Mouse (Mus musculus): ENCODE data around the gene Glul. TPM values are rescaled to one million over a fixed set of nuclear protein-coding genes. Genes with fewer than 3 reads are reported as not detected.

Glul gene
- polyA plus RNA-seq, 1 experiment from 2014 or later: 177 TPM

GRCm38 (mm10) chr1:153898989-153899730 is 584 bp upstream of the Glul start:
- WGBS: 17% methylated on average over 22 of the region's 22 CpGs
- H3K4me1 ChIP-seq (replicated peaks): peaks cover 41% of the 10 kb centered on the region
- peak overlapping the region; percentile 96 for H3K27ac ChIP-seq (replicated peaks)
- 0 out of 2 replicates have a peak, but pooled peaks cover 5% of the 10 kb centered on the region for H3K27me3 ChIP-seq
- no peaks in the 10 kb centered on the region for H3K9me3 ChIP-seq
- H3K9ac ChIP-seq: peak overlapping the region; percentile 89
- peak overlapping the region; percentile 92 for H3K4me2 ChIP-seq
- H3K36me3 ChIP-seq: peaks cover 14% of the 10 kb centered on the region
- ATAC-seq (ENCODE audit: low read depth): peak; percentile 75
- peak overlapping the region; percentile 67 for H3K4me3 ChIP-seq

GRCm38 (mm10) chr1:153900381-153900780 is 637 bp downstream of the Glul start:
- no peaks in the 10 kb centered on the region for H3K9me3 ChIP-seq
- H3K36me3 ChIP-seq: peaks cover 26% of the 10 kb centered on the region
- H3K27me3 ChIP-seq: no peaks in the 10 kb centered on the region
- peak overlapping the region; percentile 67 for H3K4me3 ChIP-seq
- peak; percentile 66 for ATAC-seq (ENCODE audit: low read depth)
- H3K9ac ChIP-seq: peak overlapping the region; percentile 89
- peak overlapping the region; percentile 92 for H3K4me2 ChIP-seq
- H3K4me1 ChIP-seq (replicated peaks): peaks cover 41% of the 10 kb centered on the region
- H3K27ac ChIP-seq (replicated peaks): peak overlapping the region; percentile 96
- WGBS: under 1% methylated on average over 36 of the region's 36 CpGs

GRCm38 (mm10) chr1:153900860-153901730 is 1.4 kb downstream of the Glul start:
- Histone ChIP-seq H3K27ac (replicated peaks) (peak overlapping the region; percentile 96), H3K9me3 (no peaks in the 10 kb centered on the region), H3K9ac (peak overlapping the region; percentile 89), H3K36me3 (peaks cover 33% of the 10 kb centered on the region), H3K4me2 (peak overlapping the region; percentile 92), H3K4me1 (replicated peaks) (peaks cover 41% of the 10 kb centered on the region), H3K27me3 (no peaks in the 10 kb centered on the region), H3K4me3 (peak overlapping the region; percentile 67)
- WGBS: 1% methylated on average over 25 of the region's 25 CpGs
- ATAC-seq (ENCODE audit: low read depth): no peak

- H3K27me3 ChIP-seq: no peaks in the 10 kb centered on the region
- H3K4me1 ChIP-seq (replicated peaks): peaks cover 41% of the 10 kb centered on the region
- peak overlapping the region; percentile 67 for H3K4me3 ChIP-seq
- WGBS: 43% methylated on average over 13 of the region's 13 CpGs
- no peaks in the 10 kb centered on the region for H3K9me3 ChIP-seq
- no peak overlapping the region for H3K27ac ChIP-seq (replicated peaks)
- peak overlapping the region; percentile 92 for H3K4me2 ChIP-seq
- ATAC-seq (ENCODE audit: low read depth): no peak
- H3K9ac ChIP-seq: 0 out of 2 replicates have a peak overlapping the region, but pooled peaks have one; percentile 34
- peaks cover 52% of the 10 kb centered on the region for H3K36me3 ChIP-seq
Observed at GRCm38 (mm10) chr1:153903006-153903405, 3.3 kb downstream of the Glul start.

GRCm38 (mm10) chr1:153904236-153904635 is 4.5 kb downstream of the Glul start:
- H3K9ac ChIP-seq: no peak overlapping the region
- WGBS: 97% methylated on average over 14 of the region's 14 CpGs
- peaks cover 65% of the 10 kb centered on the region for H3K36me3 ChIP-seq
- H3K27ac ChIP-seq (replicated peaks): no peak overlapping the region
- H3K4me2 ChIP-seq: no peak overlapping the region
- H3K9me3 ChIP-seq: no peaks in the 10 kb centered on the region
- H3K4me1 ChIP-seq (replicated peaks): peaks cover 31% of the 10 kb centered on the region
- H3K27me3 ChIP-seq: no peaks in the 10 kb centered on the region
- H3K4me3 ChIP-seq: no peak overlapping the region
- ATAC-seq (ENCODE audit: low read depth): no peak

- no peak overlapping the region for H3K9ac ChIP-seq
- no peak overlapping the region for H3K4me3 ChIP-seq
- 90% methylated on average over 3 of the region's 3 CpGs for WGBS
- H3K4me1 ChIP-seq (replicated peaks): peaks cover 31% of the 10 kb centered on the region
- no peak for ATAC-seq (ENCODE audit: low read depth)
- H3K27ac ChIP-seq (replicated peaks): no peak overlapping the region
- H3K36me3 ChIP-seq: peaks cover 80% of the 10 kb centered on the region
- no peaks in the 10 kb centered on the region for H3K27me3 ChIP-seq
- no peak overlapping the region for H3K4me2 ChIP-seq
- no peaks in the 10 kb centered on the region for H3K9me3 ChIP-seq
Observed at GRCm38 (mm10) chr1:153905884-153906283, 6.1 kb downstream of the Glul start.

GRCm38 (mm10) chr1:153908208-153908607 is 8.5 kb downstream of the Glul start:
- Histone ChIP-seq H3K9ac (no peak overlapping the region), H3K27ac (replicated peaks) (no peak overlapping the region), H3K36me3 (peaks cover 89% of the 10 kb centered on the region), H3K4me1 (replicated peaks) (peaks cover 7% of the 10 kb centered on the region), H3K4me3 (no peak overlapping the region), H3K9me3 (no peaks in the 10 kb centered on the region), H3K4me2 (no peak overlapping the region), H3K27me3 (no peaks in the 10 kb centered on the region)
- no peak for ATAC-seq (ENCODE audit: low read depth)
- 78% methylated on average over 6 of the region's 6 CpGs for WGBS

- Histone ChIP-seq H3K4me3 (no peak overlapping the region), H3K9me3 (no peaks in the 10 kb centered on the region), H3K4me1 (replicated peaks) (peaks cover 2% of the 10 kb centered on the region; the same call in 1 of the 2 replicates), H3K9ac (no peak overlapping the region), H3K27me3 (no peaks in the 10 kb centered on the region), H3K4me2 (no peak overlapping the region), H3K27ac (replicated peaks) (no peak overlapping the region), H3K36me3 (peaks cover 83% of the 10 kb centered on the region)
- no peak for ATAC-seq (ENCODE audit: low read depth)
- 93% methylated on average over 4 of the region's 4 CpGs for WGBS
Observed at GRCm38 (mm10) chr1:153908741-153909140, 9.0 kb downstream of the Glul start.

GRCm38 (mm10) chr1:153909213-153909962 is 9.6 kb downstream of the Glul start:
- no peak for ATAC-seq (ENCODE audit: low read depth)
- Histone ChIP-seq H3K36me3 (peaks cover 77% of the 10 kb centered on the region), H3K27me3 (no peaks in the 10 kb centered on the region), H3K4me3 (no peak overlapping the region), H3K27ac (replicated peaks) (no peak overlapping the region), H3K4me2 (no peak overlapping the region), H3K9me3 (no peaks in the 10 kb centered on the region), H3K4me1 (replicated peaks) (no peaks in the 10 kb centered on the region), H3K9ac (no peak overlapping the region)
- WGBS: 90% methylated on average over 10 of the region's 10 CpGs

GRCm38 (mm10) chr1:153909963-153910291 is 10.2 kb downstream of the Glul start:
- Histone ChIP-seq H3K4me1 (replicated peaks) (no peaks in the 10 kb centered on the region), H3K9me3 (no peaks in the 10 kb centered on the region), H3K9ac (no peak overlapping the region), H3K36me3 (peaks cover 72% of the 10 kb centered on the region), H3K4me2 (no peak overlapping the region), H3K27me3 (no peaks in the 10 kb centered on the region), H3K27ac (replicated peaks) (no peak overlapping the region), H3K4me3 (no peak overlapping the region)
- WGBS: 93% methylated on average over 9 of the region's 9 CpGs
- no peak for ATAC-seq (ENCODE audit: low read depth)

GRCm38 (mm10) chr1:153910423-153910822 is 10.7 kb downstream of the Glul start:
- Histone ChIP-seq H3K27ac (replicated peaks) (no peak overlapping the region), H3K4me3 (no peak overlapping the region), H3K4me1 (replicated peaks) (no peaks in the 10 kb centered on the region), H3K36me3 (peaks cover 67% of the 10 kb centered on the region), H3K27me3 (no peaks in the 10 kb centered on the region), H3K9ac (no peak overlapping the region), H3K4me2 (no peak overlapping the region), H3K9me3 (no peaks in the 10 kb centered on the region)
- WGBS: 97% methylated on average over 5 of the region's 5 CpGs
- ATAC-seq (ENCODE audit: low read depth): no peak

All from neural tube, embryonic 13.5 days (tissue).